Mouse (Mus musculus): ENCODE data around the gene Myo1h.

GRCm38 (mm10) chr5:114264030-114264459 lies 24.9 kb upstream of the Myo1h start:
- TF ChIP-seq EP300 (optimal IDR thresholded peaks at IDR 0.05) (no peak), CTCF (IDR thresholded peaks at IDR 0.05; ENCODE audit: low read depth) (no peak)
